Comparison of ENCODE assay signal across 8 mouse cellular contexts in genomic region chr16:44724083-44724787, GRCm38 (mm10). TPM values are rescaled to one million over a fixed set of nuclear protein-coding genes. Genes with fewer than 3 reads are reported as not detected.
DNase-seq lines count a peak whose midpoint lies in the region; ATAC-seq and TF ChIP-seq lines count a peak whose summit lies in the region.

Gene Nepro, plus strand, starts transcription at chr16:44724301.

- no peaks in the 10 kb centered on the region for H3K9me3 ChIP-seq in hindbrain, postnatal 0 days (ENCODE audit: low read length)
- H3K9me3 ChIP-seq in megakaryocyte, embryonic 14.5 days = no peaks in the 10 kb centered on the region

- H3K27me3 ChIP-seq in hindbrain, postnatal 0 days (ENCODE audit: insufficient read depth, low read length) = no peaks in the 10 kb centered on the region
- H3K27me3 ChIP-seq in megakaryocyte, embryonic 14.5 days (replicated peaks) = no peaks in the 10 kb centered on the region

- peak within 1 kb of the TSS; percentile 92 for H3K27ac ChIP-seq in gastrocnemius, adult 2 months
- peak within 1 kb of the TSS; percentile 92 for H3K27ac ChIP-seq in hindbrain, postnatal 0 days

- peak within 1 kb of the TSS; percentile 65 for H3K4me2 ChIP-seq in hindbrain, postnatal 0 days (ENCODE audit: low read depth, low read length)

- H3K4me3 ChIP-seq in gastrocnemius, adult 2 months = peak within 1 kb of the TSS; percentile 75
- peak within 1 kb of the TSS; percentile 79 for H3K4me3 ChIP-seq in hindbrain, postnatal 0 days (ENCODE audit: low read length)
- peak within 1 kb of the TSS; percentile 95 for H3K4me3 ChIP-seq in megakaryocyte, embryonic 14.5 days (replicated peaks)

- intact Hi-C loops in gastrocnemius, adult 2 months (cut with DNase I) = loop anchor here (10.0 kb wide), 1 partner anchor 371 kb away; the partner anchor contains the start of gene Ccdc80

- 0 out of 2 replicates have a peak, but pooled peaks cover 6% of the 10 kb centered on the region for H3K36me3 ChIP-seq in hindbrain, postnatal 0 days (ENCODE audit: insufficient read depth, low read length)
- peaks cover 32% of the 10 kb centered on the region for H3K36me3 ChIP-seq in megakaryocyte, embryonic 14.5 days (replicated peaks; ENCODE audit: low read length)

- DNase-seq in WW6 (ENCODE audit: low read depth, low spot score) = peak; percentile 78
- peak; percentile 79 to 90 for DNase-seq in cerebellum, postnatal 4 days (ENCODE audit: low spot score in 2 of 2)
- DNase-seq in gastrocnemius, adult 2 months = peak; percentile 97
- DNase-seq in hindbrain, postnatal 0 days (ENCODE audit: low spot score) = peak; percentile 94
- peak; percentile 92 to 96 for DNase-seq in left cerebral cortex, adult 8-10 months (ENCODE audit: low spot score in 2 of 2)
- peak; percentile 95 for DNase-seq in right cerebral cortex, postnatal 10 days (ENCODE audit: low spot score in 2 of 2)
- DNase-seq in urinary bladder, postnatal 25 days (ENCODE audit: low spot score) = peak; percentile 89

- no peak for TF ChIP-seq CTCF in gastrocnemius, adult 2 months (IDR thresholded peaks at IDR 0.05)
- no peak for TF ChIP-seq CTCF in hindbrain, postnatal 0 days (IDR thresholded peaks at IDR 0.05; ENCODE audit: low read depth)

- H3K4me1 ChIP-seq in hindbrain, postnatal 0 days (ENCODE audit: insufficient read depth, low read length) = no peaks in the 10 kb centered on the region
- H3K4me1 ChIP-seq in megakaryocyte, embryonic 14.5 days = peaks cover 57% of the 10 kb centered on the region

- ATAC-seq in hindbrain, postnatal 0 days = peak; percentile 98

- peak within 1 kb of the TSS; percentile 80 for H3K9ac ChIP-seq in hindbrain, postnatal 0 days (replicated peaks; ENCODE audit: low read length)

- under 1% methylated on average over 61 of the region's 64 CpGs for WGBS in hindbrain, postnatal 0 days

RNA-seq across cellular contexts. Expression of gene Nepro, which starts in this region (rescaled TPM):
- total RNA-seq in gastrocnemius, adult 2 months (2021) = 1 to 10 TPM; 3.2 to 3.4 TPM
- total RNA-seq in hindbrain, postnatal 0 days (2014; rRNA removed) = 3.3 and 3.5 TPM in 2 replicates
- polyA plus RNA-seq in hindbrain, postnatal 0 days (2015; fragmentation: Nextera tagmentation; extraction: Ambion mirVana) = 3.2 TPM in 2 replicates
- total RNA-seq in left cerebral cortex, adult 8-10 months (2022) = 1 to 10 TPM; 3.7 to 6.0 (median 5.4) TPM
- 0.81 and 1.7 TPM in 2 replicates for polyA plus RNA-seq in megakaryocyte, embryonic 14.5 days (2012; ENCODE audit: insufficient read depth, low replicate concordance)

Comparison
In these comparisons a context has a peak if more than half of its experiments do, and no peak if none do; other contexts are left out.
1. Peak in every context shown above with its lines: DNase-seq, ATAC-seq, H3K4me3 ChIP-seq and H3K27ac ChIP-seq.